Mouse (Mus musculus) CH12.LX (cell line): Measurements from ENCODE around the gene Serpina1f. TPM values are rescaled to one million over a fixed set of nuclear protein-coding genes. Genes with fewer than 3 reads are reported as not detected.

Experiments used
- DNase-seq: peaks from one replicate; pipeline ENCODE4 v3.0.0-alpha.2; 2013; ENCODE audit errors: extremely low read depth
- H3K27ac ChIP-seq: 2 replicates; pipeline ENCODE4 v1.5.1; 2012; ENCODE audit warnings: low read depth, mild to moderate bottlenecking, control low read depth, moderate library complexity; ENCODE audit not compliant: insufficient read depth
- H3K27me3 ChIP-seq: replicated peaks from 2 replicates; pipeline ENCODE3; 2012; ENCODE audit warnings: inconsistent platforms
- H3K36me3 ChIP-seq, 2 experiments: replicated peaks in 1 of 2; 2 replicates each; pipeline versions ENCODE3 to v1.6.1; 2012; ENCODE audit warnings: inconsistent platforms in 1 of 2, low read length in 1 of 2, mild to moderate bottlenecking in 1 of 2, mixed read lengths in 1 of 2, moderate library complexity in 1 of 2; ENCODE audit not compliant: control insufficient read depth in 1 of 2, insufficient read depth in 1 of 2
- H3K4me1 ChIP-seq, 2 experiments: 2 replicates each; pipeline ENCODE4 v1.6.1; 2012; ENCODE audit warnings: inconsistent platforms in 1 of 2, moderate library complexity in 1 of 2; ENCODE audit not compliant: insufficient read depth in 2 of 2, control insufficient read depth in 1 of 2
- H3K4me2 ChIP-seq: 2 replicates; pipeline ENCODE4 v1.6.1; 2012; ENCODE audit warnings: low read depth, mild to moderate bottlenecking, control low read depth; ENCODE audit not compliant: poor library complexity, insufficient read depth, severe bottlenecking
- H3K4me3 ChIP-seq, 3 experiments: fragments of 150-350 bp in 1 of 3; sonication (generic) in 1 of 3; replicated peaks in 1 of 3; 2 replicates each; pipeline versions ENCODE3 to v1.5.1; 2011 to 2012; ENCODE audit warnings: low read depth in 2 of 3, low read length in 2 of 3, mild to moderate bottlenecking in 2 of 3, moderate library complexity in 2 of 3, control low read depth in 1 of 3, improper control_type of control experiment in 1 of 3, inconsistent platforms in 1 of 3, mixed read lengths in 1 of 3; ENCODE audit not compliant: poor library complexity in 1 of 3
- H3K79me2 ChIP-seq: replicated peaks from 2 replicates; pipeline ENCODE4 v1.6.1; 2012; ENCODE audit warnings: mild to moderate bottlenecking, moderate library complexity; ENCODE audit not compliant: control insufficient read depth, poor library complexity, insufficient read depth, severe bottlenecking; ENCODE audit errors: extremely low read depth
- H3K9ac ChIP-seq: 2 replicates; pipeline ENCODE4 v1.6.1; 2012; ENCODE audit warnings: low read depth, mild to moderate bottlenecking, control low read depth, moderate library complexity; ENCODE audit not compliant: insufficient read depth
- H3K9me3 ChIP-seq: replicated peaks from 2 replicates; pipeline ENCODE3; 2012; ENCODE audit warnings: low read length, inconsistent platforms, mixed read lengths
- CHD1 ChIP-seq: IDR thresholded peaks from 2 replicates; pipeline ENCODE4 v1.6.1; 2012; ENCODE audit warnings: low read depth, low read length, improper control_type of control experiment, inconsistent platforms
- CTCF ChIP-seq, 2 experiments: IDR thresholded peaks in 1 of 2; conservative IDR thresholded peaks in 1 of 2; 2 replicates each; pipeline ENCODE4 v1.5.1; 2011 to 2012; ENCODE audit warnings: low read depth in 2 of 2, low read length in 2 of 2, improper control_type of control experiment in 1 of 2, inconsistent platforms in 1 of 2, mild to moderate bottlenecking in 1 of 2, moderate library complexity in 1 of 2
- ELF1 ChIP-seq: IDR thresholded peaks from 2 replicates; pipeline ENCODE4 v1.6.1; 2014; ENCODE audit warnings: low read depth, mild to moderate bottlenecking, inconsistent platforms, low read length, improper control_type of control experiment
- ETS1 ChIP-seq: conservative IDR thresholded peaks from 2 replicates; pipeline ENCODE4 v1.6.1; 2012; ENCODE audit warnings: low read depth, mild to moderate bottlenecking, inconsistent platforms, low read length, improper control_type of control experiment, moderate library complexity
- HCFC1 ChIP-seq: IDR thresholded peaks from 2 replicates; pipeline ENCODE4 v1.6.1; 2012; ENCODE audit warnings: low read depth, mild to moderate bottlenecking, inconsistent platforms, low read length, improper control_type of control experiment
- JUN ChIP-seq: IDR thresholded peaks from 2 replicates; pipeline ENCODE4 v1.6.1; 2011; ENCODE audit warnings: low read depth, mild to moderate bottlenecking, low read length, improper control_type of control experiment, moderate library complexity; ENCODE audit not compliant: insufficient read depth
- MAX ChIP-seq: IDR thresholded peaks from 2 replicates; pipeline ENCODE4 v1.6.1; 2011; ENCODE audit warnings: low read length, improper control_type of control experiment
- MAZ ChIP-seq: IDR thresholded peaks from 2 replicates; pipeline ENCODE4 v1.6.1; 2012; ENCODE audit warnings: low read depth, mild to moderate bottlenecking, inconsistent platforms, low read length, improper control_type of control experiment, moderate library complexity
- NRF1 ChIP-seq: IDR thresholded peaks from 2 replicates; pipeline ENCODE4 v1.6.1; 2014; ENCODE audit warnings: low read depth, mild to moderate bottlenecking, inconsistent platforms, low read length, improper control_type of control experiment, moderate library complexity
- PAX5 ChIP-seq: IDR thresholded peaks from 2 replicates; pipeline ENCODE4 v1.6.1; 2012; ENCODE audit warnings: low read length, inconsistent platforms, mixed read lengths
- POLR2A ChIP-seq: IDR thresholded peaks from 2 replicates; pipeline ENCODE4 v1.6.1; 2011; ENCODE audit warnings: low read depth, mild to moderate bottlenecking, improper control_type of control experiment, low read length
- RAD21 ChIP-seq: IDR thresholded peaks from 2 replicates; pipeline ENCODE4 v1.6.1; 2011; ENCODE audit warnings: low read depth, mild to moderate bottlenecking, low read length, improper control_type of control experiment, moderate library complexity
- SMC3 ChIP-seq: IDR thresholded peaks from 2 replicates; pipeline ENCODE4 v1.6.1; 2011; ENCODE audit warnings: low read depth, low read length, improper control_type of control experiment
- USF1 ChIP-seq: IDR thresholded peaks from 2 replicates; pipeline ENCODE4 v1.6.1; 2014; ENCODE audit warnings: low read depth, mild to moderate bottlenecking, inconsistent platforms, low read length, improper control_type of control experiment
- ZC3H11A ChIP-seq: IDR thresholded peaks from 2 replicates; pipeline ENCODE4 v1.6.1; 2012; ENCODE audit warnings: low read depth, mild to moderate bottlenecking, inconsistent platforms, low read length, improper control_type of control experiment
- ZKSCAN1 ChIP-seq: IDR thresholded peaks from 2 replicates; pipeline ENCODE4 v1.6.1; 2012; ENCODE audit warnings: low read depth, inconsistent platforms, low read length, improper control_type of control experiment, borderline replicate concordance
- ZMIZ1 ChIP-seq: IDR thresholded peaks from 2 replicates; pipeline ENCODE4 v1.6.1; 2012; ENCODE audit warnings: low read depth, mild to moderate bottlenecking, inconsistent platforms, low read length, improper control_type of control experiment
- dilution Hi-C: fragments of 300-500 bp; cut with MboI; formaldehyde crosslinking; loops from 2 replicates; pipeline ENCODE4 v1.14.3; 2020; ENCODE audit warnings: low sequenced_read_pairs; ENCODE audit not compliant: extremely low pct_unique_long_range_greater_than_20kb, extremely low pct_ligation_motif_present
- in situ Hi-C: fragments of 300-500 bp; cut with MboI; formaldehyde crosslinking; loops from 3 replicates; pipeline ENCODE4 v1.14.3; 2019; ENCODE audit warnings: low sequenced_read_pairs, low pct_ligation_motif_present, low pct_unique_long_range_greater_than_20kb, mixed read lengths
- polyA plus RNA-seq: library from polyadenylated mRNA; unstranded; fragments of >175 nt; gene quantifications from 2 replicates; pipeline ENCODE4 v1.2.1, GENCODE M21; 2012; ENCODE audit warnings: low read depth; ENCODE audit not compliant: insufficient read length
- total RNA-seq, 2 experiments: library from RNA; depleted of rRNA; stranded (reverse); fragments of 300-350 nt in 1 of 2; fragments of >200 nt in 1 of 2; gene quantifications; 2 replicates each; pipeline ENCODE4 v1.2.3; 2012 to 2014

The Serpina1f gene
- total and polyA plus RNA-seq, 3 experiments: not detected

DNA sequence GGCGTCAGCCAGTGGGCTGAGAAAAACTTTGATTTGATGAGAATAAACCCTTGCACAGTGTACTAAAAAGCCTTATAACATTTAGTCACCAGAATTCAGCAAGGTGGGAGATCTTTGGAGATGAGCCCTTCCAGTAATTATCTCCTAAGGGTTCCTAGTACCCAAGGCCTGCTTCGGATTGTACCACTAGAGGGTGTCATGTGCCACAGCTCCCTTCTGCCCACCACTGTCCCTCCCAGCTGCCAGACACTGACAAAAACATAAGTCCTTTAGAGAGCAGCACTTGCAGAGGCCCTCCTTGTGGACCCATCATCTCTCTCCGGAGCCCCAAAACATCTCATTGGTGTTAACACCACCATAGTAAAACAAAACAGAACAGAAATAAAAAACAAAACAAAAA is 16.2 kb upstream of the Serpina1f start:
- peak; percentile 8 for DNase-seq
- no peak overlapping the region for H3K9ac ChIP-seq
- no peaks in the 10 kb centered on the region for H3K4me1 ChIP-seq
- in situ Hi-C loops: no loop called here
- H3K4me2 ChIP-seq: no peak overlapping the region
- dilution Hi-C loops: no loop called here
- no peak overlapping the region for H3K27ac ChIP-seq
- no peaks in the 10 kb centered on the region for H3K79me2 ChIP-seq
- no peaks in the 10 kb centered on the region for H3K36me3 ChIP-seq
- peaks cover 4% of the 10 kb centered on the region for H3K9me3 ChIP-seq
- H3K4me3 ChIP-seq: no peak overlapping the region
- TF ChIP-seq CHD1 (no peak), NRF1 (no peak), HCFC1 (no peak), ELF1 (no peak), RAD21 (peak; percentile 19; the same call in 1 of the 2 replicates), SMC3 (0 out of 2 replicates have a peak, but pooled peaks have one; percentile 5), ZMIZ1 (no peak), POLR2A (no peak), CTCF (conservative IDR thresholded peaks at IDR 0.05 in 1 of 2, IDR thresholded peaks at IDR 0.05 in 1 of 2; ENCODE audit: low read depth in 2 of 2, low read length in 2 of 2) (peak in 1 of 2 experiments; percentile 47; a peak in 2 of 4 replicates), ETS1 (no peak), USF1 (no peak)
- H3K27me3 ChIP-seq: peaks cover 63% of the 10 kb centered on the region

DNA sequence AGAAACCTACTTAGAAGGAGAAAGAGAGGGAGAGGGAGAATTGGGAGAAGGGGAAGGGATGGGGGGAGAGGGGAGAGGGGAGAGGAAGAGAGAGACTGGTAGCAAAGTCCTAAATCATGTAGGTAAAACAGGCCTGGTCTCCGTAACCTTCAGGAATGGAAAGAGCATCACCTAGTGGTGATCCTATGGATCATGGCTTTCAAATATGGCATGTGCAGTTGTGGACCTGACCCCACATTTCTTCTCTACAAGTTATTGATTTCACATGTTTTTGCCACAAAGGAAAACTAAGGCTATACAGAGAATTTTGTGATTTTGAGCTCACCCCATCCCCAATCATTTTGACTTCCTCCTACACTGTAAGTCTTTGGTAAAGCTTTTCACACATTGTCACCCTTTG is 15.1 kb upstream of the Serpina1f start:
- in situ Hi-C loops: no loop called here
- Histone ChIP-seq H3K9ac (no peak overlapping the region), H3K79me2 (no peaks in the 10 kb centered on the region), H3K9me3 (peaks cover 4% of the 10 kb centered on the region), H3K4me2 (no peak overlapping the region), H3K36me3 (no peaks in the 10 kb centered on the region)
- no peak for DNase-seq
- TF ChIP-seq CTCF (conservative IDR thresholded peaks at IDR 0.05 in 1 of 2, IDR thresholded peaks at IDR 0.05 in 1 of 2; ENCODE audit: low read depth in 2 of 2, low read length in 2 of 2) (peak; percentile 30 to 53; a peak in 3 of 4 replicates), SMC3 (peak; percentile 31), RAD21 (peak; percentile 52), JUN (no peak)
- TF ChIP-seq, all 38 proteins: peak for 3
- Histone ChIP-seq H3K4me1 (no peaks in the 10 kb centered on the region), H3K27ac (no peak overlapping the region), H3K27me3 (peaks cover 65% of the 10 kb centered on the region), H3K4me3 (no peak overlapping the region)
- dilution Hi-C loops: no loop called here

DNA sequence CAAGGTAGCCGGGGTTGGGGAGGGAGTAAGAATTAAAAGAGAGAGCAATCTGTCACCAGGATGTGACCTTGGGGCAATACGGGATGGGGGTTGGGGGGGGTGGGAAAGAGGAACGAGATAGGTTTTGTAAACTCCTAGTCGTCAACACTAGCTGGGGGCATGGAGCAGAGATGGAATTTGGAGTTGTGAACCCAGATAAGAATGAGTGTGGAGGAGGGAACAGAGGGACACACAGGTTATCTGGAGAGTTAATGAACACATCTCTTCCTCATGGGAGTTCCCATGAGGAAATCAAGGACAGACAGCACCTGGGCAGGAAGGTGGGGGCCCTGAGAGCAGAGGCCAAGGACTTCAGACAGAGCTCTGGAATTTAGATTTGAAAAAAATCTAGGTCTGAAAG is 10.8 kb upstream of the Serpina1f start:
- Histone ChIP-seq H3K79me2 (no peaks in the 10 kb centered on the region), H3K27me3 (peaks cover 94% of the 10 kb centered on the region), H3K27ac (no peak overlapping the region), H3K4me3 (no peak overlapping the region), H3K9me3 (no peaks in the 10 kb centered on the region), H3K4me2 (no peak overlapping the region), H3K4me1 (no peaks in the 10 kb centered on the region), H3K9ac (no peak overlapping the region), H3K36me3 (no peaks in the 10 kb centered on the region)
- in situ Hi-C loops: no loop called here
- DNase-seq: no peak
- TF ChIP-seq ZKSCAN1 (no peak), CHD1 (no peak), PAX5 (no peak), MAZ (no peak), ELF1 (no peak), ZC3H11A (no peak), JUN (no peak), MAX (no peak)
- dilution Hi-C loops: no loop called here
